In genomic region chr9:64834418-64834817, GRCm38 (mm10) we compare ENCODE assay signal across 28 mouse cellular contexts. TPM values are rescaled to one million over a fixed set of nuclear protein-coding genes. Genes with fewer than 3 reads are reported as not detected.
DNase-seq lines count a peak whose midpoint lies in the region; ATAC-seq and TF ChIP-seq lines count a peak whose summit lies in the region.
"Had no signal": no experiment of that assay in that cellular context is flagged by ENCODE, and none has a peak within 500 bp of the region (broad histone marks: within the 10 kb centered on the region; RNA-seq: fewer than 3 reads in every experiment).

No protein-coding gene starts in this region.

- no peaks in the 10 kb centered on the region for H3K9me3 ChIP-seq in MEL (replicated peaks; ENCODE audit: insufficient read depth, low read length)
- no peaks in the 10 kb centered on the region for H3K9me3 ChIP-seq in erythroblast, embryonic 14.5 days (ENCODE audit: control insufficient read depth, low read length)
- no peaks in the 10 kb centered on the region for H3K9me3 ChIP-seq in liver, embryonic 13.5 days (replicated peaks)
- H3K9me3 ChIP-seq: embryonic facial prominence, embryonic 12.5 days; forebrain, embryonic 12.5 days; G1E; heart, embryonic 13.5 days; limb, embryonic 13.5 days; midbrain, embryonic 12.5 days; neural tube, embryonic 12.5 days had no signal

- ATAC-seq in liver, embryonic 13.5 days (ENCODE audit: low read depth) = peak; percentile 87
- peak; percentile 68 for ATAC-seq in megakaryocyte progenitor cell, adult 5-6 weeks (replicated peaks; ENCODE audit: poor library complexity)
- ATAC-seq: forebrain, postnatal 0 days; intestine, postnatal 0 days had no signal

- H3K4me2 ChIP-seq in liver, embryonic 13.5 days = peak overlapping the region; percentile 61
- H3K4me2 ChIP-seq: embryonic facial prominence, embryonic 12.5 days; forebrain, embryonic 12.5 days; heart, embryonic 13.5 days; hindbrain, embryonic 14.5 days; limb, embryonic 13.5 days; lung, embryonic 14.5 days; midbrain, embryonic 12.5 days; neural tube, embryonic 12.5 days had no signal

- no peaks in the 10 kb centered on the region for H3K27me3 ChIP-seq in MEL (ENCODE audit: control insufficient read depth in 1 of 2, insufficient read depth in 2 of 2, low read length in 2 of 2)
- no peaks in the 10 kb centered on the region for H3K27me3 ChIP-seq in erythroblast, embryonic 14.5 days (ENCODE audit: control insufficient read depth)
- no peaks in the 10 kb centered on the region for H3K27me3 ChIP-seq in liver, embryonic 13.5 days
- H3K27me3 ChIP-seq: embryonic facial prominence, embryonic 12.5 days; forebrain, embryonic 12.5 days; heart, embryonic 13.5 days; limb, embryonic 13.5 days; midbrain, embryonic 12.5 days; neural tube, embryonic 12.5 days had no signal

- peak; percentile 53 for DNase-seq in MEL (ENCODE audit: low read depth, low spot score)
- DNase-seq in liver, embryonic 13.5 days = peak; percentile 50
- DNase-seq in thymus, adult 18-20 months = no peak
- no peak for DNase-seq in lung, postnatal 36 days
- no peak for DNase-seq in urinary bladder, postnatal 10 days (ENCODE audit: low spot score)
- DNase-seq: adrenal gland, postnatal 36 days; cerebellum, adult 11 months; cerebellum, adult 9-10 months; cerebellum, postnatal 36 days; embryo, embryonic 11 days; forebrain, postnatal 0 days; heart, postnatal 10 days; kidney, adult 9 months; kidney, postnatal 10 days; lung, embryonic 14.5 days; lung, postnatal 14 days had no signal

- 22% methylated on average over 3 of the region's 3 CpGs for WGBS in liver, embryonic 13.5 days (ENCODE audit: insufficient replicate concordance)

- no peak for TF ChIP-seq POLR2A in MEL (IDR thresholded peaks at IDR 0.05; ENCODE audit: control insufficient read depth in 1 of 2, insufficient read depth in 1 of 2, low read depth in 1 of 2, low read length in 2 of 2, poor library complexity in 1 of 2)

- H3K27ac ChIP-seq in MEL (ENCODE audit: control insufficient read depth, low read depth, low read length) = peak overlapping the region; percentile 37
- peak overlapping the region; percentile 83 for H3K27ac ChIP-seq in liver, embryonic 13.5 days
- H3K27ac ChIP-seq: embryonic facial prominence, embryonic 12.5 days; forebrain, embryonic 12.5 days; heart, embryonic 13.5 days; hindbrain, embryonic 14.5 days; limb, embryonic 13.5 days; midbrain, embryonic 12.5 days; neural tube, embryonic 12.5 days had no signal

- H3K4me3 ChIP-seq in MEL (ENCODE audit: control insufficient read depth in 1 of 2, insufficient read depth in 1 of 2, low read depth in 2 of 2, low read length in 2 of 2) = no peak overlapping the region
- peak overlapping the region; percentile 18 for H3K4me3 ChIP-seq in erythroblast, embryonic 14.5 days (replicated peaks)
- H3K4me3 ChIP-seq in liver, embryonic 13.5 days (replicated peaks) = peak overlapping the region; percentile 25
- H3K4me3 ChIP-seq: embryonic facial prominence, embryonic 12.5 days; forebrain, embryonic 12.5 days; heart, embryonic 13.5 days; limb, embryonic 13.5 days; midbrain, embryonic 12.5 days; myocyte; neural tube, embryonic 12.5 days had no signal

- peaks cover 9% of the 10 kb centered on the region for H3K79me2 ChIP-seq in MEL (ENCODE audit: control insufficient read depth, insufficient read depth, low read length, poor library complexity)

- H3K36me3 ChIP-seq in MEL (ENCODE audit: control insufficient read depth in 1 of 2, insufficient read depth in 2 of 2, low read length in 2 of 2) = peaks cover 18 to 47% of the 10 kb centered on the region in 2 experiments
- H3K36me3 ChIP-seq in erythroblast, embryonic 14.5 days (ENCODE audit: control insufficient read depth) = peaks cover 86% of the 10 kb centered on the region
- H3K36me3 ChIP-seq in liver, embryonic 13.5 days = peaks cover 41% of the 10 kb centered on the region
- H3K36me3 ChIP-seq: forebrain, embryonic 12.5 days; limb, embryonic 13.5 days; neural tube, embryonic 12.5 days had no signal

- H3K9ac ChIP-seq in MEL (ENCODE audit: control insufficient read depth, low read depth, low read length, poor library complexity, severe bottlenecking) = no peak overlapping the region
- peak overlapping the region; percentile 54 for H3K9ac ChIP-seq in liver, embryonic 13.5 days
- H3K9ac ChIP-seq: embryonic facial prominence, embryonic 12.5 days; forebrain, embryonic 12.5 days; forebrain, postnatal 0 days; heart, embryonic 13.5 days; hindbrain, embryonic 14.5 days; limb, embryonic 13.5 days; lung, embryonic 14.5 days; midbrain, embryonic 12.5 days; neural tube, embryonic 12.5 days had no signal

- H3K4me1 ChIP-seq in MEL (ENCODE audit: control insufficient read depth in 1 of 2, insufficient read depth in 2 of 2, low read length in 2 of 2) = peaks cover 25 to 27% of the 10 kb centered on the region in 2 experiments
- peaks cover 64% of the 10 kb centered on the region for H3K4me1 ChIP-seq in erythroblast, embryonic 14.5 days (ENCODE audit: control insufficient read depth)
- peaks cover 65% of the 10 kb centered on the region for H3K4me1 ChIP-seq in liver, embryonic 13.5 days (replicated peaks)
- H3K4me1 ChIP-seq: forebrain, embryonic 12.5 days; limb, embryonic 13.5 days; midbrain, embryonic 12.5 days; neural tube, embryonic 12.5 days had no signal

- TF ChIP-seq CTCF in MEL (IDR thresholded peaks at IDR 0.05 in 2 of 3, conservative IDR thresholded peaks at IDR 0.05 in 1 of 3; ENCODE audit: control insufficient read depth in 1 of 3, insufficient read depth in 1 of 3, low read depth in 2 of 3, low read length in 3 of 3, poor library complexity in 1 of 3, severe bottlenecking in 1 of 3) = no peak

- TF ChIP-seq RAD21 in MEL (IDR thresholded peaks at IDR 0.05; ENCODE audit: low read depth, low read length) = no peak

- TF ChIP-seq EP300 in MEL (IDR thresholded peaks at IDR 0.05; ENCODE audit: low read depth in 1 of 2, low read length in 2 of 2) = peak in 1 of 2 experiments; percentile 65; a peak in 2 of 4 replicates

TF ChIP-seq in MEL, 35 proteins besides CTCF, POLR2A, EP300 and RAD21:
- no peak for TF ChIP-seq MAX (IDR thresholded peaks at IDR 0.05; ENCODE audit: low read length)
- no peak for TF ChIP-seq NRF1 (IDR thresholded peaks at IDR 0.05; ENCODE audit: insufficient read depth, low read depth, low read length, poor library complexity, severe bottlenecking)
- TF ChIP-seq ETS1 (IDR thresholded peaks at IDR 0.05; ENCODE audit: low read depth, low read length) = 0 out of 2 replicates have a peak, but pooled peaks have one; percentile 20
- TF ChIP-seq TBP (IDR thresholded peaks at IDR 0.05; ENCODE audit: low read depth, low read length) = no peak
- TF ChIP-seq MYC (IDR thresholded peaks at IDR 0.05; ENCODE audit: low read depth, low read length) = no peak
- TF ChIP-seq KAT2A (conservative IDR thresholded peaks at IDR 0.05; ENCODE audit: low read depth, low read length) = no peak
- TF ChIP-seq TAL1 (IDR thresholded peaks at IDR 0.05; ENCODE audit: low read length) = peak; percentile 69
- no peak for TF ChIP-seq ZNF384 (IDR thresholded peaks at IDR 0.05; ENCODE audit: low read depth, low read length)
- peak; percentile 80 for TF ChIP-seq TCF12 (IDR thresholded peaks at IDR 0.05; ENCODE audit: low read depth, low read length)
- TF ChIP-seq GATA1 (IDR thresholded peaks at IDR 0.05; ENCODE audit: low read depth, low read length) = peak; percentile 60
- no peak for TF ChIP-seq GABPA (IDR thresholded peaks at IDR 0.05; ENCODE audit: low read depth, low read length)

RNA-seq across cellular contexts. Expression of gene Dennd4a, which starts 23.3 kb away (rescaled TPM):
- total RNA-seq in MEL (2012; rRNA removed) = 7.7 and 12.1 TPM in 2 replicates
- polyA plus RNA-seq in MEL (2012; ENCODE audit: insufficient read depth in 1 of 2, insufficient read length in 2 of 2, low read depth in 1 of 2, low replicate concordance in 2 of 2, missing spikeins in 1 of 2) = 10 to 100 TPM; 24.9 to 74.8 TPM
- 3.7 and 6.2 TPM in 2 replicates for polyA plus RNA-seq in erythroblast, embryonic 14.5 days (2012)
- polyA plus RNA-seq in liver, embryonic 13.5 days (2015; fragmentation: Nextera tagmentation; extraction: Ambion mirVana) = 24.1 and 27.0 TPM in 2 replicates
- 37.1 and 47.0 TPM in 2 replicates for total RNA-seq in megakaryocyte progenitor cell, adult 5-6 weeks (2015)
- total RNA-seq in megakaryocyte progenitor cell, adult 5-6 weeks (2017) = 24.9 and 28.4 TPM in 2 replicates

Comparison
In these comparisons a context has a peak if more than half of its experiments do, and no peak if none do; other contexts are left out.
1. DNase-seq: peak in MEL (single experiment) and liver, embryonic 13.5 days (single experiment); none in thymus, adult 18-20 months (0 of 2), lung, postnatal 36 days (single experiment) and urinary bladder, postnatal 10 days (single experiment).
2. H3K4me3 ChIP-seq: peak in erythroblast, embryonic 14.5 days (single experiment) and liver, embryonic 13.5 days (single experiment); none in MEL (0 of 2).